Mouse (Mus musculus): ENCODE data around the gene Clybl. TPM values are rescaled to one million over a fixed set of nuclear protein-coding genes. Genes with fewer than 3 reads are reported as not detected.

Clybl gene
- polyA plus RNA-seq, 1 experiment: 30.9 TPM

- H3ac ChIP-seq (ENCODE audit: control insufficient read depth, insufficient read length): no peak overlapping the region
- H3K4me3 ChIP-seq: no peak overlapping the region
- H3K4me2 ChIP-seq (ENCODE audit: low read depth): no peak overlapping the region
- H3K79me2 ChIP-seq (ENCODE audit: control insufficient read depth, insufficient read depth): no peaks in the 10 kb centered on the region
- peaks cover 10% of the 10 kb centered on the region for H3K27me3 ChIP-seq (ENCODE audit: control insufficient read depth, insufficient read depth, insufficient read length)
- no peak for TF ChIP-seq MYOG (IDR thresholded peaks at IDR 0.05; ENCODE audit: control insufficient read depth in 1 of 3, insufficient read depth in 1 of 3, insufficient read length in 2 of 3, low read depth in 2 of 3)
- no peak for TF ChIP-seq REST (IDR thresholded peaks at IDR 0.05; ENCODE audit: insufficient read depth, insufficient read length)
- no peak for TF ChIP-seq POLR2AphosphoS2 (IDR thresholded peaks at IDR 0.05; ENCODE audit: insufficient read length, low read depth)
- TF ChIP-seq MAX (IDR thresholded peaks at IDR 0.05; ENCODE audit: low read depth): no peak
- TF ChIP-seq SRF (IDR thresholded peaks at IDR 0.05; ENCODE audit: control insufficient read depth, insufficient read length, low read depth): no peak
- no peak for TF ChIP-seq POLR2A (IDR thresholded peaks at IDR 0.05; ENCODE audit: insufficient read length, low read depth)
- TF ChIP-seq MYOD1 (IDR thresholded peaks at IDR 0.05; ENCODE audit: control insufficient read depth in 1 of 3, insufficient read length in 2 of 3, low read depth in 2 of 3): no peak
- TF ChIP-seq E2F4 (IDR thresholded peaks at IDR 0.05; ENCODE audit: insufficient read depth): no peak
- TF ChIP-seq USF1 (IDR thresholded peaks at IDR 0.05; ENCODE audit: low read depth): no peak
- no peak for TF ChIP-seq CEBPB (IDR thresholded peaks at IDR 0.05; ENCODE audit: insufficient read depth, poor library complexity, severe bottlenecking)
- no peak for TF ChIP-seq TCF12 (IDR thresholded peaks at IDR 0.05; ENCODE audit: insufficient read depth, poor library complexity, severe bottlenecking)
- no peak for TF ChIP-seq TCF3 (IDR thresholded peaks at IDR 0.05; ENCODE audit: insufficient read length, low read depth)
- no peaks in the 10 kb centered on the region for H3K36me3 ChIP-seq (ENCODE audit: control insufficient read depth, insufficient read depth)
These were observed 218.4 kb downstream of the Clybl start for GRCm38 (mm10) chr14:122399906-122400305.

- Histone ChIP-seq H3K27me3 (ENCODE audit: control insufficient read depth, insufficient read depth, insufficient read length) (peaks cover 10% of the 10 kb centered on the region), H3K4me3 (no peak overlapping the region), H3ac (ENCODE audit: control insufficient read depth, insufficient read length) (no peak overlapping the region), H3K36me3 (ENCODE audit: control insufficient read depth, insufficient read depth) (no peaks in the 10 kb centered on the region), H3K79me2 (ENCODE audit: control insufficient read depth, insufficient read depth) (no peaks in the 10 kb centered on the region), H3K4me2 (ENCODE audit: low read depth) (no peak overlapping the region)
- TF ChIP-seq POLR2AphosphoS2 (IDR thresholded peaks at IDR 0.05; ENCODE audit: insufficient read length, low read depth) (no peak), TCF3 (IDR thresholded peaks at IDR 0.05; ENCODE audit: insufficient read length, low read depth) (no peak)
These were observed 220.4 kb downstream of the Clybl start for GRCm38 (mm10) chr14:122401886-122402285.

GRCm38 (mm10) chr14:122402716-122403258 is 221.3 kb downstream of the Clybl start:
- H3K4me3 ChIP-seq: no peak overlapping the region
- no peak overlapping the region for H3K4me2 ChIP-seq (ENCODE audit: low read depth)
- H3K79me2 ChIP-seq (ENCODE audit: control insufficient read depth, insufficient read depth): no peaks in the 10 kb centered on the region
- no peaks in the 10 kb centered on the region for H3K36me3 ChIP-seq (ENCODE audit: control insufficient read depth, insufficient read depth)
- no peak for TF ChIP-seq USF1 (IDR thresholded peaks at IDR 0.05; ENCODE audit: low read depth)
- no peak for TF ChIP-seq MAX (IDR thresholded peaks at IDR 0.05; ENCODE audit: low read depth)
- no peak for TF ChIP-seq POLR2AphosphoS2 (IDR thresholded peaks at IDR 0.05; ENCODE audit: insufficient read length, low read depth)
- no peak for TF ChIP-seq TCF12 (IDR thresholded peaks at IDR 0.05; ENCODE audit: insufficient read depth, poor library complexity, severe bottlenecking)
- TF ChIP-seq E2F4 (IDR thresholded peaks at IDR 0.05; ENCODE audit: insufficient read depth): no peak
- no peak for TF ChIP-seq REST (IDR thresholded peaks at IDR 0.05; ENCODE audit: insufficient read depth, insufficient read length)
- TF ChIP-seq SRF (IDR thresholded peaks at IDR 0.05; ENCODE audit: control insufficient read depth, insufficient read length, low read depth): no peak
- TF ChIP-seq MYOD1 (IDR thresholded peaks at IDR 0.05; ENCODE audit: control insufficient read depth in 1 of 3, insufficient read length in 2 of 3, low read depth in 2 of 3): no peak
- no peak for TF ChIP-seq MYOG (IDR thresholded peaks at IDR 0.05; ENCODE audit: control insufficient read depth in 1 of 3, insufficient read depth in 1 of 3, insufficient read length in 2 of 3, low read depth in 2 of 3)
- no peak for TF ChIP-seq CEBPB (IDR thresholded peaks at IDR 0.05; ENCODE audit: insufficient read depth, poor library complexity, severe bottlenecking)
- no peak for TF ChIP-seq TCF3 (IDR thresholded peaks at IDR 0.05; ENCODE audit: insufficient read length, low read depth)
- no peak overlapping the region for H3ac ChIP-seq (ENCODE audit: control insufficient read depth, insufficient read length)
- H3K27me3 ChIP-seq (ENCODE audit: control insufficient read depth, insufficient read depth, insufficient read length): peaks cover 10% of the 10 kb centered on the region

- Histone ChIP-seq H3K27me3 (ENCODE audit: control insufficient read depth, insufficient read depth, insufficient read length) (peaks cover 10% of the 10 kb centered on the region), H3K4me3 (no peak overlapping the region)
These were observed 222.0 kb downstream of the Clybl start for GRCm38 (mm10) chr14:122403422-122403940.

More at GRCm38 (mm10) chr14:122403422-122403940, 222.0 kb downstream of the Clybl start:
- Histone ChIP-seq H3K4me2 (ENCODE audit: low read depth) (no peak overlapping the region), H3K79me2 (ENCODE audit: control insufficient read depth, insufficient read depth) (no peaks in the 10 kb centered on the region), H3ac (ENCODE audit: control insufficient read depth, insufficient read length) (no peak overlapping the region), H3K36me3 (ENCODE audit: control insufficient read depth, insufficient read depth) (no peaks in the 10 kb centered on the region)
- TF ChIP-seq POLR2AphosphoS2 (IDR thresholded peaks at IDR 0.05; ENCODE audit: insufficient read length, low read depth) (no peak), TCF3 (IDR thresholded peaks at IDR 0.05; ENCODE audit: insufficient read length, low read depth) (no peak), REST (IDR thresholded peaks at IDR 0.05; ENCODE audit: insufficient read depth, insufficient read length) (no peak), MAX (IDR thresholded peaks at IDR 0.05; ENCODE audit: low read depth) (no peak), TCF12 (IDR thresholded peaks at IDR 0.05; ENCODE audit: insufficient read depth, poor library complexity, severe bottlenecking) (no peak), MYOD1 (IDR thresholded peaks at IDR 0.05; ENCODE audit: control insufficient read depth in 1 of 3, insufficient read length in 2 of 3, low read depth in 2 of 3) (no peak), E2F4 (IDR thresholded peaks at IDR 0.05; ENCODE audit: insufficient read depth) (no peak), POLR2A (IDR thresholded peaks at IDR 0.05; ENCODE audit: insufficient read length, low read depth) (no peak), SRF (IDR thresholded peaks at IDR 0.05; ENCODE audit: control insufficient read depth, insufficient read length, low read depth) (no peak), CEBPB (IDR thresholded peaks at IDR 0.05; ENCODE audit: insufficient read depth, poor library complexity, severe bottlenecking) (no peak), USF1 (IDR thresholded peaks at IDR 0.05; ENCODE audit: low read depth) (no peak), MYOG (IDR thresholded peaks at IDR 0.05; ENCODE audit: control insufficient read depth in 1 of 3, insufficient read depth in 1 of 3, insufficient read length in 2 of 3, low read depth in 2 of 3) (no peak)
